Mouse (Mus musculus) C2C12 (cell line): ENCODE measurements around the gene C2cd2. TPM values are rescaled to one million over a fixed set of nuclear protein-coding genes. Genes with fewer than 3 reads are reported as not detected.

Experiments
- H3K27me3 ChIP-seq: one replicate; pipeline ENCODE4 v1.6.1; 2011; ENCODE audit not compliant: control insufficient read depth, insufficient read depth, insufficient read length
- H3K36me3 ChIP-seq: one replicate; pipeline ENCODE4 v1.6.1; 2011; ENCODE audit not compliant: control insufficient read depth, insufficient read depth
- H3K4me3 ChIP-seq: one replicate; pipeline ENCODE4 v1.5.1; 2011; ENCODE audit warnings: mild to moderate bottlenecking, control low read depth; ENCODE audit not compliant: poor library complexity, insufficient read depth, severe bottlenecking
- H3K79me2 ChIP-seq: one replicate; pipeline ENCODE4 v1.6.1; 2011; ENCODE audit not compliant: control insufficient read depth, insufficient read depth
- H3K79me3 ChIP-seq: one replicate; pipeline ENCODE4 v1.6.1; 2011; ENCODE audit warnings: low read depth, control low read depth
- H3ac ChIP-seq: one replicate; pipeline ENCODE3; 2011; ENCODE audit warnings: low read depth; ENCODE audit not compliant: control insufficient read depth, insufficient read length
- CEBPB ChIP-seq: IDR thresholded peaks from one replicate; pipeline ENCODE4 v1.6.1; 2011; ENCODE audit warnings: low read depth, mild to moderate bottlenecking, control low read depth, moderate library complexity
- CTCF ChIP-seq: IDR thresholded peaks from one replicate; pipeline ENCODE4 v1.5.1; 2011; ENCODE audit not compliant: control insufficient read depth, insufficient read depth, insufficient read length
- FOSL1 ChIP-seq: IDR thresholded peaks from one replicate; pipeline ENCODE4 v1.8.0; 2011; ENCODE audit warnings: mild to moderate bottlenecking, low read length; ENCODE audit not compliant: poor library complexity, insufficient read depth, severe bottlenecking
- MAX ChIP-seq: IDR thresholded peaks from one replicate; pipeline ENCODE4 v1.6.1; 2011; ENCODE audit warnings: mild to moderate bottlenecking, control low read depth
- MYOD1 ChIP-seq: IDR thresholded peaks from one replicate; pipeline ENCODE4 v1.6.1; 2011; ENCODE audit warnings: low read depth; ENCODE audit not compliant: control insufficient read depth, insufficient read length
- MYOG ChIP-seq: IDR thresholded peaks from one replicate; pipeline ENCODE4 v1.6.1; 2011; ENCODE audit not compliant: control insufficient read depth, insufficient read length; ENCODE audit errors: extremely low read depth
- USF1 ChIP-seq: IDR thresholded peaks from one replicate; pipeline ENCODE4 v1.6.1; 2011; ENCODE audit warnings: low read depth, mild to moderate bottlenecking, control low read depth, moderate library complexity
- polyA plus RNA-seq: library from polyadenylated mRNA; unstranded; fragments of >200 nt; fragmentation: generic; extraction: Trizol; gene quantifications from one replicate; pipeline ENCODE4 v1.2.1, GENCODE M21; 2012; ENCODE audit warnings: missing spikeins

Gene C2cd2
- polyA plus RNA-seq, 1 experiment, result 9.3 TPM

- H3K36me3 ChIP-seq, result no peaks in the 10 kb centered on the region
- H3K79me3 ChIP-seq, result no peaks in the 10 kb centered on the region
- H3K4me3 ChIP-seq, result no peak overlapping the region
- no peaks in the 10 kb centered on the region for H3K79me2 ChIP-seq
- no peaks in the 10 kb centered on the region for H3K27me3 ChIP-seq
- TF ChIP-seq MYOD1 (no peak), CEBPB (no peak), FOSL1 (no peak), USF1 (no peak), MAX (no peak), MYOG (no peak), CTCF (no peak)
- no peak overlapping the region for H3ac ChIP-seq
These were observed 88.0 kb downstream of the C2cd2 start for GRCm38 (mm10) chr16:97874376-97874775.

GRCm38 (mm10) chr16:97872657-97873056, 89.7 kb downstream of the C2cd2 start:
- TF ChIP-seq FOSL1 (no peak), CTCF (no peak), MAX (no peak), USF1 (no peak), CEBPB (no peak), MYOG (no peak), MYOD1 (no peak)
- Histone ChIP-seq H3K36me3 (no peaks in the 10 kb centered on the region), H3K79me3 (no peaks in the 10 kb centered on the region), H3K4me3 (no peak overlapping the region), H3K79me2 (no peaks in the 10 kb centered on the region), H3K27me3 (no peaks in the 10 kb centered on the region), H3ac (no peak overlapping the region)

- TF ChIP-seq FOSL1 (no peak), CTCF (no peak), USF1 (no peak), MYOD1 (no peak), CEBPB (no peak), MAX (no peak), MYOG (no peak)
- Histone ChIP-seq H3K79me3 (no peaks in the 10 kb centered on the region), H3ac (no peak overlapping the region), H3K4me3 (no peak overlapping the region), H3K36me3 (no peaks in the 10 kb centered on the region), H3K79me2 (no peaks in the 10 kb centered on the region), H3K27me3 (no peaks in the 10 kb centered on the region)
These were observed 93.0 kb downstream of the C2cd2 start for GRCm38 (mm10) chr16:97869193-97870102.

GRCm38 (mm10) chr16:97863932-97864467, 98.4 kb downstream of the C2cd2 start:
- Histone ChIP-seq H3K36me3 (no peaks in the 10 kb centered on the region), H3K79me3 (no peaks in the 10 kb centered on the region), H3K4me3 (no peak overlapping the region), H3K27me3 (no peaks in the 10 kb centered on the region), H3ac (no peak overlapping the region), H3K79me2 (no peaks in the 10 kb centered on the region)
- no peak for TF ChIP-seq MAX
- TF ChIP-seq MYOG, result no peak
- no peak for TF ChIP-seq CTCF
- no peak for TF ChIP-seq MYOD1
- no peak for TF ChIP-seq FOSL1
- TF ChIP-seq USF1, result no peak
- no peak for TF ChIP-seq CEBPB

- no peak for TF ChIP-seq MYOG
- TF ChIP-seq MAX, result no peak
- no peak for TF ChIP-seq USF1
- TF ChIP-seq CTCF, result no peak
- TF ChIP-seq MYOD1, result no peak
- TF ChIP-seq CEBPB, result no peak
- no peak for TF ChIP-seq FOSL1
- H3K79me2 ChIP-seq, result peaks cover 2% of the 10 kb centered on the region
- H3K79me3 ChIP-seq, result no peaks in the 10 kb centered on the region
- H3K36me3 ChIP-seq, result no peaks in the 10 kb centered on the region
- H3K4me3 ChIP-seq, result no peak overlapping the region
- H3K27me3 ChIP-seq, result no peaks in the 10 kb centered on the region
- H3ac ChIP-seq, result no peak overlapping the region
These were observed 106.3 kb downstream of the C2cd2 start for GRCm38 (mm10) chr16:97856050-97856449.

GRCm38 (mm10) chr16:97851741-97852319, 110.6 kb downstream of the C2cd2 start, which contains the start of gene Prdm15:
Gene Prdm15 (minus strand): TSS chr16:97851850.
- Histone ChIP-seq H3K36me3 (peaks cover 8% of the 10 kb centered on the region), H3K27me3 (no peaks in the 10 kb centered on the region), H3K79me2 (peaks cover 44% of the 10 kb centered on the region), H3K4me3 (peak within 1 kb of the TSS; percentile 76), H3K79me3 (peaks cover 27% of the 10 kb centered on the region), H3ac (peak within 1 kb of the TSS; percentile 99)
- TF ChIP-seq MYOG (no peak), MAX (no peak), CTCF (no peak), CEBPB (no peak), MYOD1 (no peak)
